Mouse (Mus musculus): ENCODE data around the gene Synj2.

Gene Synj2

GRCm38 (mm10) chr17:5973536-5973935 lies 32.5 kb downstream of the Synj2 start:
- DNase-seq (ENCODE audit: extremely low spot score, low read depth, low spot score), result no peak

GRCm38 (mm10) chr17:5975099-5975977 lies 34.3 kb downstream of the Synj2 start:
- DNase-seq (ENCODE audit: extremely low spot score, low read depth, low spot score), result no peak

- DNase-seq (ENCODE audit: extremely low spot score, low read depth, low spot score), result no peak
Observed at GRCm38 (mm10) chr17:5976221-5977055, 35.4 kb downstream of the Synj2 start.

GRCm38 (mm10) chr17:5977056-5977920 lies 36.2 kb downstream of the Synj2 start:
- DNase-seq (ENCODE audit: extremely low spot score, low read depth, low spot score), result no peak

- DNase-seq (ENCODE audit: extremely low spot score, low read depth, low spot score), result no peak
Observed at GRCm38 (mm10) chr17:5977921-5978504, 36.9 kb downstream of the Synj2 start.

- no peak for DNase-seq (ENCODE audit: extremely low spot score, low read depth, low spot score)
Observed at GRCm38 (mm10) chr17:5978505-5979077, 37.5 kb downstream of the Synj2 start.

- no peak for DNase-seq (ENCODE audit: extremely low spot score, low read depth, low spot score)
Observed at GRCm38 (mm10) chr17:5980860-5981259, 39.8 kb downstream of the Synj2 start.

GRCm38 (mm10) chr17:5983150-5983549 lies 42.1 kb downstream of the Synj2 start:
- no peak for DNase-seq (ENCODE audit: extremely low spot score, low read depth, low spot score)

- no peak for DNase-seq (ENCODE audit: extremely low spot score, low read depth, low spot score)
Observed at GRCm38 (mm10) chr17:5983901-5984300, 42.8 kb downstream of the Synj2 start.

- DNase-seq (ENCODE audit: extremely low spot score, low read depth, low spot score), result no peak
Observed at GRCm38 (mm10) chr17:5984700-5985231, 43.7 kb downstream of the Synj2 start.

- no peak for DNase-seq (ENCODE audit: extremely low spot score, low read depth, low spot score)
Observed at GRCm38 (mm10) chr17:5985271-5985670, 44.2 kb downstream of the Synj2 start.

GRCm38 (mm10) chr17:5987271-5988056 lies 46.4 kb downstream of the Synj2 start:
- DNase-seq (ENCODE audit: extremely low spot score, low read depth, low spot score), result no peak

- DNase-seq (ENCODE audit: extremely low spot score, low read depth, low spot score), result no peak
Observed at GRCm38 (mm10) chr17:5988102-5988501, 47.0 kb downstream of the Synj2 start.

GRCm38 (mm10) chr17:5992866-5993580 lies 51.9 kb downstream of the Synj2 start:
- DNase-seq (ENCODE audit: extremely low spot score, low read depth, low spot score), result no peak

GRCm38 (mm10) chr17:5993581-5994260 lies 52.6 kb downstream of the Synj2 start:
- DNase-seq (ENCODE audit: extremely low spot score, low read depth, low spot score), result no peak

- no peak for DNase-seq (ENCODE audit: extremely low spot score, low read depth, low spot score)
Observed at GRCm38 (mm10) chr17:5994606-5995005, 53.5 kb downstream of the Synj2 start.

- no peak for DNase-seq (ENCODE audit: extremely low spot score, low read depth, low spot score)
Observed at GRCm38 (mm10) chr17:5996589-5996988, 55.5 kb downstream of the Synj2 start.

Measured in hindlimb bud, embryonic 11.5 days (tissue).